Mouse (Mus musculus): ENCODE data around the gene Stk11.

Stk11 gene

GRCm38 (mm10) chr10:80115290-80115943 lies at the start of gene Stk11:
Stk11 (plus strand) TSS chr10:80115803.
- DNase-seq (ENCODE audit: low spot score), result peak; percentile 99

- no peak for DNase-seq (ENCODE audit: low spot score)
Observed at GRCm38 (mm10) chr10:80069251-80069650, 46.4 kb upstream of the Stk11 start.

- DNase-seq (ENCODE audit: low spot score), result no peak
Observed at GRCm38 (mm10) chr10:80069948-80070450, 45.6 kb upstream of the Stk11 start.

GRCm38 (mm10) chr10:80070837-80071515 lies 44.6 kb upstream of the Stk11 start:
- DNase-seq (ENCODE audit: low spot score), result no peak

- DNase-seq (ENCODE audit: low spot score), result no peak
Observed at GRCm38 (mm10) chr10:80071516-80071900, 44.1 kb upstream of the Stk11 start.

- DNase-seq (ENCODE audit: low spot score), result no peak
Observed at GRCm38 (mm10) chr10:80072623-80073489, 42.7 kb upstream of the Stk11 start.

- DNase-seq (ENCODE audit: low spot score), result peak; percentile 87
Observed at GRCm38 (mm10) chr10:80074813-80075601, 40.6 kb upstream of the Stk11 start.

GRCm38 (mm10) chr10:80075924-80076323 lies 39.7 kb upstream of the Stk11 start:
- no peak for DNase-seq (ENCODE audit: low spot score)

GRCm38 (mm10) chr10:80076386-80076785 lies 39.2 kb upstream of the Stk11 start:
- DNase-seq (ENCODE audit: low spot score), result no peak

- no peak for DNase-seq (ENCODE audit: low spot score)
Observed at GRCm38 (mm10) chr10:80077312-80077711, 38.3 kb upstream of the Stk11 start.

GRCm38 (mm10) chr10:80078366-80078765 lies 37.2 kb upstream of the Stk11 start:
- no peak for DNase-seq (ENCODE audit: low spot score)

GRCm38 (mm10) chr10:80080396-80081070 lies 35.1 kb upstream of the Stk11 start:
- DNase-seq (ENCODE audit: low spot score), result no peak

GRCm38 (mm10) chr10:80081075-80081474 lies 34.5 kb upstream of the Stk11 start:
- DNase-seq (ENCODE audit: low spot score), result no peak

GRCm38 (mm10) chr10:80084817-80085487 lies 30.7 kb upstream of the Stk11 start:
- DNase-seq (ENCODE audit: low spot score), result no peak

- no peak for DNase-seq (ENCODE audit: low spot score)
Observed at GRCm38 (mm10) chr10:80086847-80087246, 28.8 kb upstream of the Stk11 start.

GRCm38 (mm10) chr10:80087483-80087882 lies 28.1 kb upstream of the Stk11 start:
- DNase-seq (ENCODE audit: low spot score), result no peak

- DNase-seq (ENCODE audit: low spot score), result no peak
Observed at GRCm38 (mm10) chr10:80089146-80089545, 26.5 kb upstream of the Stk11 start.

GRCm38 (mm10) chr10:80091527-80091926 lies 24.1 kb upstream of the Stk11 start:
- DNase-seq (ENCODE audit: low spot score), result no peak

- DNase-seq (ENCODE audit: low spot score), result no peak
Observed at GRCm38 (mm10) chr10:80092690-80093089, 22.9 kb upstream of the Stk11 start.

GRCm38 (mm10) chr10:80094085-80094484 lies 21.5 kb upstream of the Stk11 start:
- no peak for DNase-seq (ENCODE audit: low spot score)

GRCm38 (mm10) chr10:80094684-80095083 lies 20.9 kb upstream of the Stk11 start:
- DNase-seq (ENCODE audit: low spot score), result no peak

All from T-cell, adult 2 months (primary cell).